Mouse (Mus musculus) CH12.LX (cell line): ENCODE results near the gene Olfr430. TPM values are rescaled to one million over a fixed set of nuclear protein-coding genes. Genes with fewer than 3 reads are reported as not detected.

Experiments
- DNase-seq: peaks from one replicate; pipeline ENCODE4 v3.0.0-alpha.2; 2013; ENCODE audit errors: extremely low read depth
- H3K27ac ChIP-seq: 2 replicates; pipeline ENCODE4 v1.5.1; 2012; ENCODE audit warnings: low read depth, mild to moderate bottlenecking, control low read depth, moderate library complexity; ENCODE audit not compliant: insufficient read depth
- H3K27me3 ChIP-seq: replicated peaks from 2 replicates; pipeline ENCODE3; 2012; ENCODE audit warnings: inconsistent platforms
- H3K36me3 ChIP-seq, 2 experiments: replicated peaks in 1 of 2; 2 replicates each; pipeline versions ENCODE3 to v1.6.1; 2012; ENCODE audit warnings: inconsistent platforms in 1 of 2, low read length in 1 of 2, mild to moderate bottlenecking in 1 of 2, mixed read lengths in 1 of 2, moderate library complexity in 1 of 2; ENCODE audit not compliant: control insufficient read depth in 1 of 2, insufficient read depth in 1 of 2
- H3K4me1 ChIP-seq, 2 experiments: 2 replicates each; pipeline ENCODE4 v1.6.1; 2012; ENCODE audit warnings: inconsistent platforms in 1 of 2, moderate library complexity in 1 of 2; ENCODE audit not compliant: insufficient read depth in 2 of 2, control insufficient read depth in 1 of 2
- H3K4me2 ChIP-seq: 2 replicates; pipeline ENCODE4 v1.6.1; 2012; ENCODE audit warnings: low read depth, mild to moderate bottlenecking, control low read depth; ENCODE audit not compliant: poor library complexity, insufficient read depth, severe bottlenecking
- H3K4me3 ChIP-seq, 3 experiments: fragments of 150-350 bp in 1 of 3; sonication (generic) in 1 of 3; replicated peaks in 1 of 3; 2 replicates each; pipeline versions ENCODE3 to v1.5.1; 2011 to 2012; ENCODE audit warnings: low read depth in 2 of 3, low read length in 2 of 3, mild to moderate bottlenecking in 2 of 3, moderate library complexity in 2 of 3, control low read depth in 1 of 3, improper control_type of control experiment in 1 of 3, inconsistent platforms in 1 of 3, mixed read lengths in 1 of 3; ENCODE audit not compliant: poor library complexity in 1 of 3
- H3K79me2 ChIP-seq: replicated peaks from 2 replicates; pipeline ENCODE4 v1.6.1; 2012; ENCODE audit warnings: mild to moderate bottlenecking, moderate library complexity; ENCODE audit not compliant: control insufficient read depth, poor library complexity, insufficient read depth, severe bottlenecking; ENCODE audit errors: extremely low read depth
- H3K9ac ChIP-seq: 2 replicates; pipeline ENCODE4 v1.6.1; 2012; ENCODE audit warnings: low read depth, mild to moderate bottlenecking, control low read depth, moderate library complexity; ENCODE audit not compliant: insufficient read depth
- H3K9me3 ChIP-seq: replicated peaks from 2 replicates; pipeline ENCODE3; 2012; ENCODE audit warnings: low read length, inconsistent platforms, mixed read lengths
- CHD1 ChIP-seq: IDR thresholded peaks from 2 replicates; pipeline ENCODE4 v1.6.1; 2012; ENCODE audit warnings: low read depth, low read length, improper control_type of control experiment, inconsistent platforms
- HCFC1 ChIP-seq: IDR thresholded peaks from 2 replicates; pipeline ENCODE4 v1.6.1; 2012; ENCODE audit warnings: low read depth, mild to moderate bottlenecking, inconsistent platforms, low read length, improper control_type of control experiment
- IRF4 ChIP-seq: IDR thresholded peaks from 2 replicates; pipeline ENCODE4 v1.6.1; 2014; ENCODE audit warnings: low read depth, mild to moderate bottlenecking, inconsistent platforms, low read length, improper control_type of control experiment
- JUN ChIP-seq: IDR thresholded peaks from 2 replicates; pipeline ENCODE4 v1.6.1; 2011; ENCODE audit warnings: low read depth, mild to moderate bottlenecking, low read length, improper control_type of control experiment, moderate library complexity; ENCODE audit not compliant: insufficient read depth
- JUND ChIP-seq: conservative IDR thresholded peaks from 2 replicates; pipeline ENCODE4 v1.6.1; 2011; ENCODE audit warnings: low read depth, low read length, improper control_type of control experiment
- KAT2A ChIP-seq: IDR thresholded peaks from 2 replicates; pipeline ENCODE4 v1.6.1; 2012; ENCODE audit warnings: low read length, improper control_type of control experiment, inconsistent platforms; ENCODE audit not compliant: insufficient replicate concordance
- MAX ChIP-seq: IDR thresholded peaks from 2 replicates; pipeline ENCODE4 v1.6.1; 2011; ENCODE audit warnings: low read length, improper control_type of control experiment
- MAZ ChIP-seq: IDR thresholded peaks from 2 replicates; pipeline ENCODE4 v1.6.1; 2012; ENCODE audit warnings: low read depth, mild to moderate bottlenecking, inconsistent platforms, low read length, improper control_type of control experiment, moderate library complexity
- MEF2A ChIP-seq: IDR thresholded peaks from 2 replicates; pipeline ENCODE4 v1.6.1; 2014; ENCODE audit warnings: low read depth, mild to moderate bottlenecking, inconsistent platforms, low read length, improper control_type of control experiment, borderline replicate concordance
- MYC ChIP-seq: IDR thresholded peaks from 2 replicates; pipeline ENCODE4 v1.6.1; 2011; ENCODE audit warnings: low read depth, mild to moderate bottlenecking, improper control_type of control experiment, low read length
- NELFE ChIP-seq: IDR thresholded peaks from 2 replicates; pipeline ENCODE4 v1.6.1; 2011; ENCODE audit warnings: low read depth, low read length, improper control_type of control experiment
- NRF1 ChIP-seq: IDR thresholded peaks from 2 replicates; pipeline ENCODE4 v1.6.1; 2014; ENCODE audit warnings: low read depth, mild to moderate bottlenecking, inconsistent platforms, low read length, improper control_type of control experiment, moderate library complexity
- PAX5 ChIP-seq: IDR thresholded peaks from 2 replicates; pipeline ENCODE4 v1.6.1; 2012; ENCODE audit warnings: low read length, inconsistent platforms, mixed read lengths
- POLR2A ChIP-seq: IDR thresholded peaks from 2 replicates; pipeline ENCODE4 v1.6.1; 2011; ENCODE audit warnings: low read depth, mild to moderate bottlenecking, improper control_type of control experiment, low read length
- RCOR1 ChIP-seq: conservative IDR thresholded peaks from 2 replicates; pipeline ENCODE4 v1.6.1; 2012; ENCODE audit warnings: low read depth, mild to moderate bottlenecking, inconsistent platforms, low read length, improper control_type of control experiment
- UBTF ChIP-seq: IDR thresholded peaks from 2 replicates; pipeline ENCODE4 v1.6.1; 2012; ENCODE audit warnings: low read depth, mild to moderate bottlenecking, inconsistent platforms, low read length, improper control_type of control experiment, moderate library complexity
- USF2 ChIP-seq: conservative IDR thresholded peaks from 2 replicates; pipeline ENCODE4 v1.6.1; 2011; ENCODE audit warnings: low read depth, low read length, improper control_type of control experiment
- ZKSCAN1 ChIP-seq: IDR thresholded peaks from 2 replicates; pipeline ENCODE4 v1.6.1; 2012; ENCODE audit warnings: low read depth, inconsistent platforms, low read length, improper control_type of control experiment, borderline replicate concordance
- dilution Hi-C: fragments of 300-500 bp; cut with MboI; formaldehyde crosslinking; loops from 2 replicates; pipeline ENCODE4 v1.14.3; 2020; ENCODE audit warnings: low sequenced_read_pairs; ENCODE audit not compliant: extremely low pct_unique_long_range_greater_than_20kb, extremely low pct_ligation_motif_present
- in situ Hi-C: fragments of 300-500 bp; cut with MboI; formaldehyde crosslinking; loops from 3 replicates; pipeline ENCODE4 v1.14.3; 2019; ENCODE audit warnings: low sequenced_read_pairs, low pct_ligation_motif_present, low pct_unique_long_range_greater_than_20kb, mixed read lengths
- polyA plus RNA-seq: library from polyadenylated mRNA; unstranded; fragments of >175 nt; gene quantifications from 2 replicates; pipeline ENCODE4 v1.2.1, GENCODE M21; 2012; ENCODE audit warnings: low read depth; ENCODE audit not compliant: insufficient read length
- total RNA-seq, 2 experiments: library from RNA; depleted of rRNA; stranded (reverse); fragments of 300-350 nt in 1 of 2; fragments of >200 nt in 1 of 2; gene quantifications; 2 replicates each; pipeline ENCODE4 v1.2.3; 2012 to 2014

The Olfr430 gene
- total and polyA plus RNA-seq, 3 experiments = not detected

DNA sequence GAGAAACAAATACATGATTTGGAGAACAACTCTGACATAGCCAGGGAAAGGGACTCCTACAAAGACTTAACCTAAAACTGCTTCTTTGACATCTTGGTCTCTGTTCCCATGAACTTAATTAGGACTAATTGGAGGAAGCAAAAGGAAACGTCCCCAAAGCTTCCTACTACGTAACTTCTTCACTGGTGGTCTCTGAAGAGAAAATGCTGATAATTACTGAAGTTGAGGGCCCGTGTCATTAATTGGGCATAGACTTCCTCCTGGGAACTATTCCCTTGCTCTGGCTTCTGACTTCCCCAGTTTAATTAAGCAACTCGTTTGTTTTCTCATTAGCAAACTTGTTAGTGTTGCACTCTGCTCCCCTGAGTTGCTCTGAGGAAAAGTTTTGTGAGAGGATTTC, 30.6 kb upstream of the Olfr430 start:
- in situ Hi-C loops = no loop called here
- no peaks in the 10 kb centered on the region for H3K9me3 ChIP-seq
- no peak for DNase-seq
- H3K27ac ChIP-seq = no peak overlapping the region
- H3K9ac ChIP-seq = no peak overlapping the region
- TF ChIP-seq MEF2A (no peak), JUND (no peak), PAX5 (no peak), IRF4 (no peak), HCFC1 (no peak), NELFE (no peak), ZKSCAN1 (no peak), MAX (no peak), UBTF (no peak), USF2 (no peak), JUN (no peak)
- H3K36me3 ChIP-seq = no peaks in the 10 kb centered on the region
- no peaks in the 10 kb centered on the region for H3K27me3 ChIP-seq
- H3K4me3 ChIP-seq = no peak overlapping the region
- peaks cover 0 to 10% of the 10 kb centered on the region in 2 experiments; a peak in 1 of 4 replicates for H3K4me1 ChIP-seq
- no peak overlapping the region for H3K4me2 ChIP-seq
- H3K79me2 ChIP-seq = no peaks in the 10 kb centered on the region
- dilution Hi-C loops = no loop called here

DNA sequence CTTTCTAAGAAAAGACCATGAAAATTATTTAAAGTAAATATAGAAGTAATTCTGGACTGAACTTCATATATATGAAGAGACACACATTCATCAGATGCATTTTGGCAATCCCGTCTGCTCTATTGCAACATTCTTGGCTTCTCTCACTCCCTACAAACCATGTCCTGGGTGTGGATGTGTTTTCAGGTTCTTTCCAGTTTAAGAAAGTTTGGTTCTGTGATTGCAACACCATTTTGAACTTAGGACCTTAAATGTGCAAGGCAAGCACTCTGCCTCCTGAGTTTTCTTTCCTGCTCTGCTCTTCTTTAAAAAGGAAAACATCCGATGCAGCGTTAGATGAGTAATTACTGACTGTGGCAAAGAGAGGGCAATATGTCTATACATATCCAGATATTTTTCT, 27.9 kb upstream of the Olfr430 start:
- dilution Hi-C loops = no loop called here
- Histone ChIP-seq H3K4me3 (no peak overlapping the region), H3K27ac (no peak overlapping the region)

More for the DNA sequence above, 27.9 kb upstream of the Olfr430 start:
- in situ Hi-C loops = no loop called here
- H3K27me3 ChIP-seq = no peaks in the 10 kb centered on the region
- peaks cover 3 to 25% of the 10 kb centered on the region in 2 experiments; a peak in 3 of 4 replicates for H3K4me1 ChIP-seq
- H3K79me2 ChIP-seq = no peaks in the 10 kb centered on the region
- H3K4me2 ChIP-seq = no peak overlapping the region
- TF ChIP-seq RCOR1 (no peak), ZKSCAN1 (no peak), NELFE (no peak), MYC (no peak), CHD1 (no peak), POLR2A (no peak), MAZ (no peak), KAT2A (no peak), HCFC1 (no peak), NRF1 (no peak)
- DNase-seq = no peak
- no peak overlapping the region for H3K9ac ChIP-seq
- H3K9me3 ChIP-seq = no peaks in the 10 kb centered on the region
- peaks cover 0 to 3% of the 10 kb centered on the region in 2 experiments for H3K36me3 ChIP-seq
